Mouse (Mus musculus) kidney, embryonic 15.5 days (tissue): ENCODE data around the gene Wdr6. TPM values are rescaled to one million over a fixed set of nuclear protein-coding genes. Genes with fewer than 3 reads are reported as not detected.

Source experiments
- ATAC-seq: fragments of 200-750 bp; cut with Nextera tagmentation; replicated peaks from 2 replicates; pipeline ENCODE4 v1.8.0; 2017; ENCODE audit warnings: moderate TSS enrichment; ENCODE audit not compliant: low FRiP score
- H3K27ac ChIP-seq: fragments of 300-500 bp; sonication (generic); 2 replicates; pipeline ENCODE4 v1.5.1; 2015; ENCODE audit warnings: mild to moderate bottlenecking, inconsistent platforms
- H3K27me3 ChIP-seq: fragments of 300-500 bp; sonication (generic); 2 replicates; pipeline ENCODE4 v1.6.1; 2015; ENCODE audit warnings: inconsistent platforms
- H3K36me3 ChIP-seq: fragments of 300-500 bp; sonication (generic); 2 replicates; pipeline ENCODE4 v1.6.1; 2015; ENCODE audit warnings: inconsistent platforms
- H3K4me1 ChIP-seq: fragments of 300-500 bp; sonication (generic); 2 replicates; pipeline ENCODE4 v1.6.1; 2015; ENCODE audit warnings: inconsistent platforms
- H3K4me2 ChIP-seq: fragments of 300-500 bp; sonication (generic); 2 replicates; pipeline ENCODE4 v1.6.1; 2015; ENCODE audit warnings: moderate library complexity, mild to moderate bottlenecking, inconsistent platforms
- H3K4me3 ChIP-seq: fragments of 300-500 bp; sonication (generic); replicated peaks from 2 replicates; pipeline ENCODE4 v1.5.1; 2015; ENCODE audit warnings: mild to moderate bottlenecking, inconsistent platforms
- H3K9ac ChIP-seq: fragments of 300-500 bp; sonication (generic); 2 replicates; pipeline ENCODE4 v1.6.1; 2015; ENCODE audit warnings: mild to moderate bottlenecking, inconsistent platforms
- H3K9me3 ChIP-seq: fragments of 300-500 bp; sonication (generic); replicated peaks from 2 replicates; pipeline ENCODE4 v1.6.1; 2016; ENCODE audit warnings: inconsistent platforms
- WGBS: fragments of 180-500 bp; shearing (Covaris S2); methylation state at CpG from one replicate; pipeline ENCODE4 v1.1.7; 2015; ENCODE audit warnings: mixed read lengths; 5-methylcytosine and 5-hydroxymethylcytosine counted together
- microRNA counts: library from miRNA; unstranded; fragments of <30 nt; microRNA quantifications from one replicate; lab custom pipeline; 2016
- microRNA-seq: library from miRNA; unstranded; fragments of <30 nt; microRNA quantifications from one replicate; pipeline ENCODE4, GENCODE M21; 2016
- polyA plus RNA-seq: library from polyadenylated mRNA; unstranded; fragments of >200 nt; fragmentation: Nextera tagmentation; extraction: Ambion mirVana; gene quantifications from 2 replicates; pipeline ENCODE4 v1.2.1, GENCODE M21; 2015

Wdr6 gene
- polyA plus RNA-seq, 1 experiment from 2014 or later = 139 TPM

GRCm38 (mm10) chr9:108546875-108547274 is 31.7 kb downstream of the Wdr6 start:
- H3K4me1 ChIP-seq = no peaks in the 10 kb centered on the region
- H3K27me3 ChIP-seq = no peaks in the 10 kb centered on the region
- H3K27ac ChIP-seq = no peak overlapping the region
- ATAC-seq = no peak
- WGBS = 82% methylated on average over 1 of the region's 1 CpGs
- H3K4me3 ChIP-seq = no peak overlapping the region
- no peak overlapping the region for H3K9ac ChIP-seq
- no peaks in the 10 kb centered on the region for H3K9me3 ChIP-seq
- H3K4me2 ChIP-seq = no peak overlapping the region
- H3K36me3 ChIP-seq = peaks cover 94% of the 10 kb centered on the region

DNA sequence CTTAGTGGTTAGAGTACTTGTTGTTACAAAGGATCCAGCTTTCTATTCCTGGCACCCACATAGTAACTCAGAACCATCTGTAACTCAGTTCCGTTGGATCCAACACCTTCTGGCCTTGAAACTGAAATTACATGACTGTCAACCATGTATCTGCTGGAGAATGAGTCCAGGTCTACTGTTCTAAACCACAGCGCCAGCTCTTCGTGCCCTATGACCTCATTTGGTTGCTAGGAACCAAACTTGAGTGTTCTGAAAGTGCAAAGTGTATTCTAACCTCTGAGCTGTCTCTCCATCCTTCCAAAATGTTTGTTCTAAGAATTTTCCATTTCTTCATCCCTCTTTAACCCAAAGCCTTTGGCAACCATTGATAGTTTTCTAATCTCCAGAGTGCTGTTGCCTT is 32.6 kb downstream of the Wdr6 start:
- no peaks in the 10 kb centered on the region for H3K9me3 ChIP-seq
- ATAC-seq = no peak
- no peak overlapping the region for H3K4me3 ChIP-seq
- WGBS = 96% methylated on average over 3 of the region's 3 CpGs
- H3K27me3 ChIP-seq = no peaks in the 10 kb centered on the region
- H3K27ac ChIP-seq = no peak overlapping the region
- peaks cover 96% of the 10 kb centered on the region for H3K36me3 ChIP-seq
- no peak overlapping the region for H3K4me2 ChIP-seq
- no peaks in the 10 kb centered on the region for H3K4me1 ChIP-seq
- no peak overlapping the region for H3K9ac ChIP-seq

DNA sequence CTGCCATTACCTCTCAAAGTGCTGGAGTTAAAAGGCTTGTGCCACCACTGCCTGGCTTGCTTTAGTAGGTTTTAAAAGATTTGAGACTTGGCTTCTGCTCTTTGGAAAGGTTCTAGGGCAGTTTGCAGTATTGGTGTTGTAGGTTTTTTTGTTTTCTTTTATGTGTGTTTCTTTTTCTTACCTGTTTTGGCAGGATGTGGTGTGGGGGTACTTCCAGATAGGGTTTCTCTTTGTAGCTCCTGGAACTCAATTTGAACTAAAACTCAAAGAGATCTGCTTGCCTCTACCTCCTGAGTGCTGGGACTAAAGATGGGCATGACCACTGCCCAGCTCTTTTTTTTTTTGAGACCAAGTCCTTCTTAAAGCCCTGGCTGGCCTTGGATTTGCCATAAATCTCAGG is 37.7 kb downstream of the Wdr6 start:
- H3K36me3 ChIP-seq = peaks cover 96% of the 10 kb centered on the region
- no peak for ATAC-seq
- H3K9ac ChIP-seq = no peak overlapping the region
- no peaks in the 10 kb centered on the region for H3K9me3 ChIP-seq
- no peak overlapping the region for H3K4me2 ChIP-seq
- no peaks in the 10 kb centered on the region for H3K4me1 ChIP-seq
- no peak overlapping the region for H3K4me3 ChIP-seq
- H3K27me3 ChIP-seq = no peaks in the 10 kb centered on the region
- H3K27ac ChIP-seq = no peak overlapping the region

DNA sequence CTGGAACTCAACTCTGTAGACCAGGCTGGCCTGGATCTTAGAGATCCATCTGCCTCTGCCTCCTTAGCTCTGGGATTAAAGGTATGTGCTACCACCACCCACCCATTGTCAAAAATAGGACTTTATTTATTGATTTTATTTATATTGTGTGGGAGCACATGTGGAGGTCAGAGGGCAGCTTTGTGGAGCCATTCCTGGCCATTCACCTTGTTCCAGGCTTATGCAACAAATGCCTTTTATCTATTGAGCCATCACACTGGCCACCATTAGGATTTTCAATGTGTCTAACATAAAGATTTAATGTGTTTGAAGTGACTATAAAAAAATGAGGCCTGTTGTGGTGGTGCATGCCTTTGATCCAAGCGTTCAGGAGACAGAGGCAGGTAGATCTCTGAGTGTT is 47.0 kb downstream of the Wdr6 start:
- Histone ChIP-seq H3K4me3 (no peak overlapping the region), H3K36me3 (peaks cover 90% of the 10 kb centered on the region)
- WGBS = 91% methylated on average over 1 of the region's 1 CpGs

DNA sequence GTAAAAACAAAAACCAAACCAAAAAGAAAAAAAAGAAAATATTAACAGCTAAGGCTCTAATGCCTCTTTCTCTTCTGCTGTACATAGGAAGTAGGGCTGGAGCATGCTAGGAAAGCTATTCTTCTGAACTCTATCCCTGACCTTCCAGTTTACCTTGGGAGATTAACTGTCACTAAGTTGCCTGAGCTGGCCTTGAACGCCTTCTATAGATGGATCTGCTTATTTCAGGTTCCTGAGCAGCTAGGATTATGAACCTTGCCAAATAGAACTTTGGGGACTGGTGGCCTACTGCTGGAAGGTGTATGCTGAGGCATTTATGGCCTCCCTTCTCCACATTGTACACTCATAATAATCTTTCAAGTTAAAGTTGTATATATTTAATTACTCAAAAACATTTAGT is 47.6 kb downstream of the Wdr6 start:
- no peak overlapping the region for H3K27ac ChIP-seq
- no peak for ATAC-seq
- H3K4me1 ChIP-seq = no peaks in the 10 kb centered on the region
- H3K9ac ChIP-seq = no peak overlapping the region
- no peaks in the 10 kb centered on the region for H3K27me3 ChIP-seq
- peaks cover 85% of the 10 kb centered on the region for H3K36me3 ChIP-seq
- H3K4me3 ChIP-seq = no peak overlapping the region
- WGBS = 88% methylated on average over 1 of the region's 1 CpGs
- H3K4me2 ChIP-seq = no peak overlapping the region
- no peaks in the 10 kb centered on the region for H3K9me3 ChIP-seq

More for the DNA sequence above, 47.0 kb downstream of the Wdr6 start:
- no peak for ATAC-seq
- no peak overlapping the region for H3K4me2 ChIP-seq
- no peak overlapping the region for H3K27ac ChIP-seq
- no peaks in the 10 kb centered on the region for H3K4me1 ChIP-seq
- no peaks in the 10 kb centered on the region for H3K9me3 ChIP-seq
- no peak overlapping the region for H3K9ac ChIP-seq
- H3K27me3 ChIP-seq = no peaks in the 10 kb centered on the region

GRCm38 (mm10) chr9:108525400-108525799 is 53.1 kb downstream of the Wdr6 start:
- no peak overlapping the region for H3K4me3 ChIP-seq
- H3K27ac ChIP-seq = no peak overlapping the region
- no peak overlapping the region for H3K9ac ChIP-seq
- H3K9me3 ChIP-seq = no peaks in the 10 kb centered on the region
- WGBS = 80% methylated on average over 3 of the region's 3 CpGs
- H3K27me3 ChIP-seq = no peaks in the 10 kb centered on the region
- no peak for ATAC-seq
- 0 out of 2 replicates have a peak, but pooled peaks cover 4% of the 10 kb centered on the region for H3K4me1 ChIP-seq
- H3K4me2 ChIP-seq = no peak overlapping the region
- peaks cover 51% of the 10 kb centered on the region for H3K36me3 ChIP-seq

DNA sequence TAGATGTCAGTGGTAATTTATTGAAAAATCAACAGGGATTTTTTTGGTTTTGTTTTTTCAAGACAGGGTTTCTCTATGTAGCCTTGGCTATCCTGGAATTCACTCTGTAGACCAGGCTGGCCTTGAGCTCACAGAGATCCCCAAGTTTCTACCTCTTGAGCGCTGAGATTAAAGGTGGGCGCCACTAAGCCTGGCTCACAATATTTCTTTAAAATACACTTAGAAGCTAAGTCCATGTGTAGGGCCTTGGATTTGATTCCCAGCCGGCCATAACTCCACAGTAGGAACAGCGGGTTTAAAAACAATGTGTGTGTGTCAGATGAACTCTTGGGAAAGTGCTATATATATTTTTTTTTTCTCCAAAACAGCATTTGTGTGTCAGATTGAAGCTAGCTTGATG is 55.2 kb downstream of the Wdr6 start:
- Histone ChIP-seq H3K4me3 (no peak overlapping the region), H3K27me3 (no peaks in the 10 kb centered on the region), H3K36me3 (peaks cover 38% of the 10 kb centered on the region), H3K9ac (no peak overlapping the region), H3K27ac (no peak overlapping the region), H3K4me1 (peaks cover 17% of the 10 kb centered on the region), H3K4me2 (no peak overlapping the region), H3K9me3 (no peaks in the 10 kb centered on the region)
- no peak for ATAC-seq
- WGBS = 96% methylated on average over 4 of the region's 4 CpGs

MicroRNAs encoded within 50 kb of the gene (microRNA counts, 519-probe panel; counts per million panel counts)
- microRNA mmu-miR-191 (lab: Ali Mortazavi, UCI) = 2,619 counts per million, percentile 56 among the panel's probes with 10 or more counts
- 2,696 counts per million, percentile 62 among the panel's probes with 10 or more counts for microRNA mmu-miR-425 (lab: Ali Mortazavi, UCI)

Small RNA genes lying within 50 kb of the gene (microRNA-seq; reads per million reads assigned to microRNA genes)
- gene Gm24083 (not detected), gene Mir191 (not detected), gene Mir425 (1,528 reads per million, percentile 82 among the genes with 10 or more reads in this experiment)

Other genes starting within 250 kb of the Wdr6 start
- 695 and 743 TPM in 2 replicates for gene Gpx1, start 239.8 kb downstream of the Wdr6 start, polyA plus RNA-seq
- gene Usp4, start 230.9 kb downstream of the Wdr6 start, polyA plus RNA-seq = 95.2 and 105 TPM in 2 replicates
- 0.54 and 0.61 TPM in 2 replicates for gene 1700102P08Rik, start 185.9 kb downstream of the Wdr6 start, polyA plus RNA-seq
- 1.6 TPM in 2 replicates for gene Ccdc36, start 150.3 kb downstream of the Wdr6 start, polyA plus RNA-seq
- not detected in 2 replicates for gene BC048562, start 142.3 kb downstream of the Wdr6 start, polyA plus RNA-seq
- gene Ccdc71, start 118.2 kb downstream of the Wdr6 start, polyA plus RNA-seq = 61.6 and 62.9 TPM in 2 replicates
- 31.0 and 37.8 TPM in 2 replicates for gene Klhdc8b, start 117.2 kb downstream of the Wdr6 start, polyA plus RNA-seq
- gene Lamb2, start 99.0 kb downstream of the Wdr6 start, polyA plus RNA-seq = 48.8 and 56.6 TPM in 2 replicates
- gene Usp19, start 88.1 kb downstream of the Wdr6 start, polyA plus RNA-seq = 69.3 and 78.8 TPM in 2 replicates
- 105 and 111 TPM in 2 replicates for gene Qars, start 71.0 kb downstream of the Wdr6 start, polyA plus RNA-seq
- 122 and 125 TPM in 2 replicates for gene Qrich1, start 61.9 kb downstream of the Wdr6 start, polyA plus RNA-seq
- 187 and 198 TPM in 2 replicates for gene Impdh2, start 18.5 kb downstream of the Wdr6 start, polyA plus RNA-seq
- gene Ndufaf3, start 11.3 kb downstream of the Wdr6 start, polyA plus RNA-seq = 41.5 and 43.1 TPM in 2 replicates
- gene Dalrd3, start 8.9 kb downstream of the Wdr6 start, polyA plus RNA-seq = 155 and 180 TPM in 2 replicates
- 9.1 and 11.7 TPM in 2 replicates for gene P4htm, start 18.9 kb upstream of the Wdr6 start, polyA plus RNA-seq
- 50.1 and 51.0 TPM in 2 replicates for gene Arih2, start 70.6 kb upstream of the Wdr6 start, polyA plus RNA-seq
- 50.0 and 51.8 TPM in 2 replicates for gene Slc25a20, start 83.3 kb upstream of the Wdr6 start, polyA plus RNA-seq
- 25.5 and 27.6 TPM in 2 replicates for gene Prkar2a, start 110.6 kb upstream of the Wdr6 start, polyA plus RNA-seq
- gene Ip6k2, start 205.1 kb upstream of the Wdr6 start, polyA plus RNA-seq = 96.4 and 106 TPM in 2 replicates
- 12.0 and 16.3 TPM in 2 replicates for gene Nckipsd, start 229.6 kb upstream of the Wdr6 start, polyA plus RNA-seq
- gene Celsr3, start 247.6 kb upstream of the Wdr6 start, polyA plus RNA-seq = 0.13 and 0.26 TPM in 2 replicates